Mouse (Mus musculus) forebrain, embryonic 16.5 days (tissue): ENCODE data around the gene Slc25a19. TPM values are rescaled to one million over a fixed set of nuclear protein-coding genes. Genes with fewer than 3 reads are reported as not detected.

Source experiments
- ATAC-seq: fragments of 200-750 bp; cut with Nextera tagmentation; 2 replicates; pipeline ENCODE4 v1.8.0; 2017; ENCODE audit warnings: mild to moderate bottlenecking, moderate library complexity
- H3K27ac ChIP-seq: fragments of 300-500 bp; sonication (generic); 2 replicates; pipeline ENCODE4 v1.5.1; 2014; ENCODE audit warnings: low read length, control low read depth
- H3K27me3 ChIP-seq: fragments of 300-500 bp; sonication (generic); replicated peaks from 2 replicates; pipeline ENCODE4 v1.6.1; 2014; ENCODE audit warnings: low read length; ENCODE audit not compliant: control insufficient read depth, insufficient read depth
- H3K36me3 ChIP-seq: fragments of 300-500 bp; sonication (generic); 2 replicates; pipeline ENCODE4 v1.6.1; 2014; ENCODE audit not compliant: control insufficient read depth, insufficient read depth
- H3K4me1 ChIP-seq: fragments of 300-500 bp; sonication (generic); replicated peaks from 2 replicates; pipeline ENCODE4 v1.6.1; 2014; ENCODE audit warnings: low read length; ENCODE audit not compliant: control insufficient read depth, insufficient read depth
- H3K4me2 ChIP-seq: fragments of 300-500 bp; sonication (generic); 2 replicates; pipeline ENCODE4 v1.6.1; 2014; ENCODE audit warnings: mild to moderate bottlenecking, low read length, control low read depth
- H3K4me3 ChIP-seq: fragments of 300-500 bp; sonication (generic); replicated peaks from 2 replicates; pipeline ENCODE4 v1.5.1; 2014; ENCODE audit warnings: mild to moderate bottlenecking, low read length, control low read depth
- H3K9ac ChIP-seq: fragments of 300-500 bp; sonication (generic); replicated peaks from 2 replicates; pipeline ENCODE4 v1.6.1; 2014; ENCODE audit warnings: low read depth, low read length, control low read depth
- H3K9me3 ChIP-seq: fragments of 300-500 bp; sonication (generic); 2 replicates; pipeline ENCODE4 v1.6.1; 2016; ENCODE audit warnings: low read length; ENCODE audit not compliant: control insufficient read depth
- WGBS: fragments of 180-500 bp; shearing (Covaris S2); extraction: QIAGEN DNeasy Blood & Tissue Kit; methylation state at CpG from one replicate; pipeline ENCODE4 v1.1.7; 2014; 5-methylcytosine and 5-hydroxymethylcytosine counted together
- polyA plus RNA-seq: library from polyadenylated mRNA; unstranded; fragments of >200 nt; fragmentation: Nextera tagmentation; extraction: Ambion mirVana; gene quantifications from 2 replicates; pipeline ENCODE4 v1.2.1, GENCODE M21; 2015

Slc25a19 gene
- polyA plus RNA-seq, 1 experiment from 2014 or later, result 63.0 TPM

- Histone ChIP-seq H3K9ac (no peak overlapping the region), H3K27ac (no peak overlapping the region), H3K9me3 (no peaks in the 10 kb centered on the region), H3K4me3 (no peak overlapping the region), H3K36me3 (peaks cover 41% of the 10 kb centered on the region), H3K4me1 (no peaks in the 10 kb centered on the region), H3K27me3 (no peaks in the 10 kb centered on the region), H3K4me2 (no peak overlapping the region)
- no peak for ATAC-seq
- WGBS, result 90% methylated on average over 2 of the region's 2 CpGs
Observed at GRCm38 (mm10) chr11:115590526-115591075, 37.5 kb downstream of the Slc25a19 start.

- Histone ChIP-seq H3K27ac (no peak overlapping the region), H3K9ac (no peak overlapping the region), H3K36me3 (peaks cover 38% of the 10 kb centered on the region), H3K9me3 (no peaks in the 10 kb centered on the region), H3K27me3 (no peaks in the 10 kb centered on the region), H3K4me1 (no peaks in the 10 kb centered on the region), H3K4me3 (no peak overlapping the region), H3K4me2 (no peak overlapping the region)
- ATAC-seq, result no peak
- WGBS, result 88% methylated on average over 9 of the region's 9 CpGs
Observed at GRCm38 (mm10) chr11:115587984-115588383, 40.1 kb downstream of the Slc25a19 start.

- Histone ChIP-seq H3K4me2 (no peak overlapping the region), H3K4me3 (no peak overlapping the region), H3K27me3 (no peaks in the 10 kb centered on the region), H3K4me1 (no peaks in the 10 kb centered on the region), H3K36me3 (peaks cover 33% of the 10 kb centered on the region), H3K27ac (no peak overlapping the region), H3K9me3 (no peaks in the 10 kb centered on the region), H3K9ac (no peak overlapping the region)
- no peak for ATAC-seq
- 89% methylated on average over 9 of the region's 9 CpGs for WGBS
Observed at GRCm38 (mm10) chr11:115586403-115586802, 41.7 kb downstream of the Slc25a19 start.

DNA sequence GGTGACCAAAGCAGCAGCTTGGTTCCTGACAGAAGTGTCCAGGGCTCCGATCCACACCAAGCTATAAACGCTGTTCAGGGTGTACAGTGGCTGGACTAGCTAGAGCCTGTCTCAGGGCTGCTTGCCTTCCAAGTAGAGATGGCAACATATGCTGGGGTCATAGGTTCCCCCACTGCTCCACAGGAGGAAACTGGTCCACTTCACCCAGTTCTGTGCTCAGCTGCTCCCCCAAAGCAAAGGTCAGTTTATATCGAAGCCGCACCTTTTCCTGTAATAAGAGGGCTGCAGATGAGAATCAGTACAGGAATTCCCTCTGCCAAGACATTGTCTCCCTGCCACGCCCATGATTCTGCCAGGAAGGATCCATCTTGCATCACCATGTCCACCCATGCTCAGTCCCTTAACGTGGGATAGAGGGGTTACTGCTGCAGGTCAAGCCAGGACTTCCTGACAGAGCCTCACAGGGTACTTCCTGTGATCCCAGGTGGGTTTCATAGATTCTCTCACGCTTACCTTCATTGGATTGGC, 42.5 kb downstream of the Slc25a19 start:
- no peaks in the 10 kb centered on the region for H3K4me1 ChIP-seq
- ATAC-seq, result no peak
- H3K27me3 ChIP-seq, result no peaks in the 10 kb centered on the region
- H3K4me3 ChIP-seq, result no peak overlapping the region
- H3K36me3 ChIP-seq, result peaks cover 35% of the 10 kb centered on the region
- no peak overlapping the region for H3K4me2 ChIP-seq
- H3K9ac ChIP-seq, result no peak overlapping the region
- no peaks in the 10 kb centered on the region for H3K9me3 ChIP-seq
- no peak overlapping the region for H3K27ac ChIP-seq
- WGBS, result 91% methylated on average over 7 of the region's 7 CpGs

GRCm38 (mm10) chr11:115584376-115585073, 43.6 kb downstream of the Slc25a19 start:
- Histone ChIP-seq H3K36me3 (peaks cover 26% of the 10 kb centered on the region), H3K9me3 (no peaks in the 10 kb centered on the region), H3K9ac (no peak overlapping the region), H3K4me1 (no peaks in the 10 kb centered on the region), H3K4me3 (no peak overlapping the region), H3K27me3 (no peaks in the 10 kb centered on the region), H3K4me2 (no peak overlapping the region), H3K27ac (no peak overlapping the region)
- WGBS, result 88% methylated on average over 10 of the region's 10 CpGs
- ATAC-seq, result no peak

- no peak overlapping the region for H3K9ac ChIP-seq
- H3K9me3 ChIP-seq, result no peaks in the 10 kb centered on the region
- no peak for ATAC-seq
- no peaks in the 10 kb centered on the region for H3K4me1 ChIP-seq
- peaks cover 23% of the 10 kb centered on the region for H3K36me3 ChIP-seq
- H3K27me3 ChIP-seq, result no peaks in the 10 kb centered on the region
- 83% methylated on average over 10 of the region's 10 CpGs for WGBS
- H3K4me2 ChIP-seq, result no peak overlapping the region
- H3K27ac ChIP-seq, result no peak overlapping the region
- no peak overlapping the region for H3K4me3 ChIP-seq
Observed at GRCm38 (mm10) chr11:115582913-115583606, 45.0 kb downstream of the Slc25a19 start.

DNA sequence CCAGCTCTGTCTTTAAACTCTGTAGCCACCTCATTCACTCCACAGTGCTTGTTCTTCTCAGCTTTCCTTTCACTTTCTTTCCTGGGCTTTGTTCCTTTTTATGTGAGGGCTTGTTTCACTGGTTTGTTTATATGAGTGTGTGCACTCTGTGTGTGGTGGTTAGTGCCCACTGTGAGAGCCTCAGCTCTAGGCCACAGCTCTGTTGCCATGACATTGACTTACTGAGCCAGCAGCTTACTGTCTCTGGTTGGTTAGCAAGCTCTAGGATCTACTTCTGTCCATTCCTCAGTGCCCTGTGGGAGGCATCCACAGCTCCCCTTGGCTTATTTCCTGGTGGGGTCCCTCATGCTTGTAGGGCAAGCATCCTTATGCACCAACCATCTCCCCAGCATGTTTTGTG, 49.0 kb downstream of the Slc25a19 start:
- Histone ChIP-seq H3K36me3 (peaks cover 4% of the 10 kb centered on the region), H3K4me1 (no peaks in the 10 kb centered on the region), H3K4me3 (no peak overlapping the region), H3K27ac (no peak overlapping the region), H3K4me2 (no peak overlapping the region), H3K9ac (no peak overlapping the region), H3K27me3 (no peaks in the 10 kb centered on the region), H3K9me3 (no peaks in the 10 kb centered on the region)
- no peak for ATAC-seq

DNA sequence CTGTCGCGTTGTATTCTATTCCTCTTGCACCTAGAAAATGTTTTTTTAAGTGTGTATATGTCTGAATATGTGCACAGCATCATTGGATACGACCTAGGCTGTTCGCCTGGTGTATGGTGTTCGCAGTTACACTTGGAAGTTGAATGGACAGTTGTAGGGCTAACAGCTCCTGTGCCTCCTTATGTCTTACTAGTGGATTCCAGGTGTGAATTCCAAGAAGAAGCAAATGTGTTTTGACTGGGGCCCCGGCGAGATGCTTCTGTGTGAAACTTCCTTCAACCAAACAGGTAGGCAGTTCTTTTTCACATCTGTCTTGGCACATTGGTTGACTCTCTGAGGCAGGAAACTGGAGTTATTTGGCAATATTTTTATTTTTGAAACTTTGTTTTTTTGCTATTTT, 63.1 kb downstream of the Slc25a19 start:
- Histone ChIP-seq H3K36me3 (peaks cover 16% of the 10 kb centered on the region), H3K9me3 (no peaks in the 10 kb centered on the region), H3K27me3 (no peaks in the 10 kb centered on the region), H3K4me3 (peak overlapping the region; percentile 70), H3K4me1 (peaks cover 14% of the 10 kb centered on the region), H3K4me2 (peak overlapping the region; percentile 97), H3K9ac (peak overlapping the region; percentile 76), H3K27ac (no peak overlapping the region)
- no peak for ATAC-seq
- WGBS, result 22% methylated on average over 7 of the region's 7 CpGs
